Mouse (Mus musculus): Measurements from ENCODE around the gene Elavl1. TPM values are rescaled to one million over a fixed set of nuclear protein-coding genes. Genes with fewer than 3 reads are reported as not detected.
"Not testable (repeated sequence)": the region's sequence is repeated elsewhere in the genome, so short reads cannot be mapped to it uniquely, and the experiment has no call there.

Gene Elavl1
- polyA plus RNA-seq, 1 experiment: 28.2 TPM

DNA sequence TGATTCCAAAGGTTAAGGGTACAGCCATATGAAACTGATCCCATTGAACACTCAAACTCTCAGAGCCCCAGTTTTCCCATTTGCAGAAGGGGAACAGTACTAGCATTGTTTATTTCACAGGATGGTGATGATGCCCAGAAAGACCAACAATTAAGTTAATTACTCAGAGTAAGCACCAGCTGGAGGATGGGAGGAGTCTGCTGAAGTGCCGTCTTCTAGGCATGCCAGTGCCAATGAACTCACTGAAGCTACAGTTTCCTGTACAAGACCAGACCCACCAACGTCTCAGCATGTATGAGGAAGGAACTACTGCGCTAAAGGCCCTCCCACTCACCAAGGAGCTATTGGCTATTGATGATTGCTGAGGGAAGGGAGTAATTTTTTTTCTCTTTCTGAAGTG, 34.1 kb upstream of the Elavl1 start:
- Histone ChIP-seq H3K4me3 (ENCODE audit: control insufficient read depth, low read depth, low read length) (no peak overlapping the region), H3K27me3 (ENCODE audit: control insufficient read depth, insufficient read depth, low read length) (no peaks in the 10 kb centered on the region), H3K36me3 (ENCODE audit: control insufficient read depth, insufficient read depth, low read length) (no peaks in the 10 kb centered on the region; the same call in 1 of the 2 replicates), H3K4me1 (ENCODE audit: control insufficient read depth, insufficient read depth, low read length) (no peaks in the 10 kb centered on the region), H3K27ac (ENCODE audit: control insufficient read depth, insufficient read depth, low read depth, low read length) (no peak overlapping the region)
- no peak for TF ChIP-seq CTCF (IDR thresholded peaks at IDR 0.05; ENCODE audit: control insufficient read depth, insufficient read depth, insufficient replicate concordance, low read depth, low read length)
- no peak for TF ChIP-seq POLR2A (IDR thresholded peaks at IDR 0.05; ENCODE audit: control insufficient read depth, low read depth, low read length)

DNA sequence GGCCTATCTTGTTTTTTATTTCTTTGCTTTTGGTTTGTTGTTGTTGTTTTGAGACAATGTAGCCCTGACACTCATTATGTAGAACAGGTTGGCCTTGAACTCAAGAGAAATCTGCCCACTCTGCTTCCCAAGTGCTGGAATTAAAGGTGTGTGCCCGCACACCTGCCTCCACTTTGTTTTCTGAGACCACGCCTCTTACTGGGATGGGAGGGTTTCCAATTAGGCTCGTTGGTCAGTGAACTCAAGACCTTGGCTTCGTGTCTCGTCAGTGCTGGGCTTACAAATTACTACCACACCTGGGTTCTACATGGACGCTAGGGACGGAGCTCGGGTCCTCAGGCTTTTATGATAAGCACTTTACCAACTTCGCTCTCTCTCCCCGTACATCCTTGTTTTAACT, 30.2 kb upstream of the Elavl1 start:
- no peaks in the 10 kb centered on the region for H3K4me1 ChIP-seq (ENCODE audit: control insufficient read depth, insufficient read depth, low read length)
- no peak for TF ChIP-seq POLR2A (IDR thresholded peaks at IDR 0.05; ENCODE audit: control insufficient read depth, low read depth, low read length)
- TF ChIP-seq CTCF (IDR thresholded peaks at IDR 0.05; ENCODE audit: control insufficient read depth, insufficient read depth, insufficient replicate concordance, low read depth, low read length): no peak

GRCm38 (mm10) chr8:4354516-4354915, 29.3 kb upstream of the Elavl1 start:
- Histone ChIP-seq H3K36me3 (ENCODE audit: control insufficient read depth, insufficient read depth, low read length) (no peaks in the 10 kb centered on the region; the same call in 1 of the 2 replicates), H3K27ac (ENCODE audit: control insufficient read depth, insufficient read depth, low read depth, low read length) (no peak overlapping the region), H3K4me1 (ENCODE audit: control insufficient read depth, insufficient read depth, low read length) (no peaks in the 10 kb centered on the region), H3K27me3 (ENCODE audit: control insufficient read depth, insufficient read depth, low read length) (no peaks in the 10 kb centered on the region), H3K4me3 (ENCODE audit: control insufficient read depth, low read depth, low read length) (no peak overlapping the region)
- no peak for TF ChIP-seq CTCF (IDR thresholded peaks at IDR 0.05; ENCODE audit: control insufficient read depth, insufficient read depth, insufficient replicate concordance, low read depth, low read length)
- no peak for TF ChIP-seq POLR2A (IDR thresholded peaks at IDR 0.05; ENCODE audit: control insufficient read depth, low read depth, low read length)

More for the DNA sequence above, 30.2 kb upstream of the Elavl1 start:
- Histone ChIP-seq H3K4me3 (ENCODE audit: control insufficient read depth, low read depth, low read length) (no peak overlapping the region), H3K27ac (ENCODE audit: control insufficient read depth, insufficient read depth, low read depth, low read length) (no peak overlapping the region), H3K27me3 (ENCODE audit: control insufficient read depth, insufficient read depth, low read length) (no peaks in the 10 kb centered on the region), H3K36me3 (ENCODE audit: control insufficient read depth, insufficient read depth, low read length) (no peaks in the 10 kb centered on the region; the same call in 1 of the 2 replicates)

- Histone ChIP-seq H3K36me3 (ENCODE audit: control insufficient read depth, insufficient read depth, low read length) (no peaks in the 10 kb centered on the region), H3K27me3 (ENCODE audit: control insufficient read depth, insufficient read depth, low read length) (no peaks in the 10 kb centered on the region), H3K4me3 (ENCODE audit: control insufficient read depth, low read depth, low read length) (no peak overlapping the region), H3K4me1 (ENCODE audit: control insufficient read depth, insufficient read depth, low read length) (no peaks in the 10 kb centered on the region), H3K27ac (ENCODE audit: control insufficient read depth, insufficient read depth, low read depth, low read length) (no peak overlapping the region)
- TF ChIP-seq CTCF (IDR thresholded peaks at IDR 0.05; ENCODE audit: control insufficient read depth, insufficient read depth, insufficient replicate concordance, low read depth, low read length) (no peak), POLR2A (IDR thresholded peaks at IDR 0.05; ENCODE audit: control insufficient read depth, low read depth, low read length) (no peak)
Measured at GRCm38 (mm10) chr8:4353741-4354140, 28.5 kb upstream of the Elavl1 start.

DNA sequence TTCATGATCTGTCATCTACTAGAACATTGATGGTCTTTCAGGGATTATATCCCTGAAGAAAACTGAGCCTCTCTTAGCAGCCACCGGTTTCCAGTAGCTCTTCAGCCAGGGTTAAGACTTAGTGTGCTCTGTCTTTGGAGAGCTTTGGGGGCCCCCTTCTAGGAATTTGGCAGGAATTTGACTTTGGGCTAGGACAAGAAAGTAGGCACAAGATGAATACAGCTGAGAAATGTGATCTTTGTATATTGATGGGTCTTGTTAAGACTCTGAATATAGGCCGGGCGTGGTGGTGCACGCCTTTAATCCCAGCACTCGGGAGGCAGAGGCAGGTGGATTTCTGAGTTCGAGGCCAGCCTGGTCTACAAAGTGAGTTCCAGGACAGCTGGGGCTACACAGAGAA, 27.3 kb upstream of the Elavl1 start:
- H3K4me3 ChIP-seq (ENCODE audit: control insufficient read depth, low read depth, low read length); H3K36me3 ChIP-seq (ENCODE audit: control insufficient read depth, insufficient read depth, low read length); H3K27me3 ChIP-seq (ENCODE audit: control insufficient read depth, insufficient read depth, low read length); H3K4me1 ChIP-seq (ENCODE audit: control insufficient read depth, insufficient read depth, low read length); H3K27ac ChIP-seq (ENCODE audit: control insufficient read depth, insufficient read depth, low read depth, low read length): not testable (repeated sequence)

DNA sequence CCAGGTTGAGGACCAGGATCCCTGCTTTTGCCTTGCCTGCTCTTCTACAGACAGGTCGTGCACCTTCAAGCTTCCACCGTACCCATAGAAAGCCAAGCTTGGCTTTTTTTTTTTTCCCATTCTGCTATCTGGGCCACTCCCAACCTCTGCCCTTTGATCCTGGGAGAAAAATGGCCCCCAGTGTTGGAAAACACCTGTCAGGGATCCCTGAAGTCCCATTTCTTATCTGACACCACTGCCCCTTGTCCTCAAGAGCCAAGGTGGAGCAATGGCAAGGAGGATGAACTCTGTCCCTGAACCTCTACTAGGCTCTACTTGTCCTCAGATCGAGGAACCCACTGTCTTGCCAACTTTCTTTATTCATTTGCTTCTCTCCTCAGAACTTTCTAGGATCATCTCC, 25.4 kb upstream of the Elavl1 start:
- Histone ChIP-seq H3K27me3 (ENCODE audit: control insufficient read depth, insufficient read depth, low read length) (no peaks in the 10 kb centered on the region), H3K4me3 (ENCODE audit: control insufficient read depth, low read depth, low read length) (no peak overlapping the region), H3K4me1 (ENCODE audit: control insufficient read depth, insufficient read depth, low read length) (peaks cover 11% of the 10 kb centered on the region), H3K27ac (ENCODE audit: control insufficient read depth, insufficient read depth, low read depth, low read length) (no peak overlapping the region), H3K36me3 (ENCODE audit: control insufficient read depth, insufficient read depth, low read length) (no peaks in the 10 kb centered on the region)
- TF ChIP-seq CTCF (IDR thresholded peaks at IDR 0.05; ENCODE audit: control insufficient read depth, insufficient read depth, insufficient replicate concordance, low read depth, low read length) (no peak), POLR2A (IDR thresholded peaks at IDR 0.05; ENCODE audit: control insufficient read depth, low read depth, low read length) (no peak)

GRCm38 (mm10) chr8:4349335-4349734, 24.1 kb upstream of the Elavl1 start:
- no peak overlapping the region for H3K27ac ChIP-seq (ENCODE audit: control insufficient read depth, insufficient read depth, low read depth, low read length)
- no peak overlapping the region for H3K4me3 ChIP-seq (ENCODE audit: control insufficient read depth, low read depth, low read length)
- no peaks in the 10 kb centered on the region for H3K27me3 ChIP-seq (ENCODE audit: control insufficient read depth, insufficient read depth, low read length)
- H3K36me3 ChIP-seq (ENCODE audit: control insufficient read depth, insufficient read depth, low read length): no peaks in the 10 kb centered on the region
- TF ChIP-seq CTCF (IDR thresholded peaks at IDR 0.05; ENCODE audit: control insufficient read depth, insufficient read depth, insufficient replicate concordance, low read depth, low read length) (no peak), POLR2A (IDR thresholded peaks at IDR 0.05; ENCODE audit: control insufficient read depth, low read depth, low read length) (no peak)
- H3K4me1 ChIP-seq (ENCODE audit: control insufficient read depth, insufficient read depth, low read length): peaks cover 11% of the 10 kb centered on the region

- H3K27me3 ChIP-seq (ENCODE audit: control insufficient read depth, insufficient read depth, low read length): no peaks in the 10 kb centered on the region
- H3K36me3 ChIP-seq (ENCODE audit: control insufficient read depth, insufficient read depth, low read length): no peaks in the 10 kb centered on the region
- H3K4me3 ChIP-seq (ENCODE audit: control insufficient read depth, low read depth, low read length): no peak overlapping the region
- TF ChIP-seq POLR2A (IDR thresholded peaks at IDR 0.05; ENCODE audit: control insufficient read depth, low read depth, low read length): no peak
- no peak for TF ChIP-seq CTCF (IDR thresholded peaks at IDR 0.05; ENCODE audit: control insufficient read depth, insufficient read depth, insufficient replicate concordance, low read depth, low read length)
- peaks cover 11% of the 10 kb centered on the region for H3K4me1 ChIP-seq (ENCODE audit: control insufficient read depth, insufficient read depth, low read length)
- no peak overlapping the region for H3K27ac ChIP-seq (ENCODE audit: control insufficient read depth, insufficient read depth, low read depth, low read length)
Measured at GRCm38 (mm10) chr8:4348275-4348674, 23.1 kb upstream of the Elavl1 start.
